Mouse (Mus musculus): ENCODE results near the gene Gm17660. TPM values are rescaled to one million over a fixed set of nuclear protein-coding genes. Genes with fewer than 3 reads are reported as not detected.

The Gm17660 gene
- total and polyA plus RNA-seq, 3 experiments = not detected

DNA sequence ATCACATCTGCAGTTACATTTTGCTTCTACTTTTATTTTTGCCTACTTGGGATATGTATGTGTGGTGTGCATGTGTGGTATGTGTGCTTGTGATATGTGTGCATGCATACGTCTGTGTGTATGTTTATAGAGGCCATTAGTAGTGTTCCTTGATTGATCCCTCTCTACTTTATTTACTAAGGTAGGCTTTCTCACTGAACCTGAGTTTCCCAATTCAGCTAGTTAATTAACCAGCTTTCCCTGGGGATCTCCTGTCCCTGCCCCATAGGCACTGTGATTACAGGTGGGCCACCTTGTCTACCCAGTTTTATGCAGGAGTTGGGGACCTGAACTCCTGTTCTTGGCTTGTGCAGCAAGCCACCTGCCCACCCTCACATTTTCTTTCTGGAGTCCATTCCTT, 40.7 kb downstream of the Gm17660 start:
- dilution Hi-C loops (cut with MboI; ENCODE audit: extremely low pct_ligation_motif_present, extremely low pct_unique_long_range_greater_than_20kb, low sequenced_read_pairs) (no loop called here), in situ Hi-C loops (cut with MboI; ENCODE audit: low pct_ligation_motif_present, low pct_unique_long_range_greater_than_20kb, low sequenced_read_pairs) (loop anchor here (5.0 kb wide), 1 partner anchor 39 kb away; no protein-coding TSS in a partner anchor)
- Histone ChIP-seq H3K4me1 (ENCODE audit: control insufficient read depth in 1 of 2, insufficient read depth in 2 of 2) (peaks cover 0 to 14% of the 10 kb centered on the region in 2 experiments; a peak in 2 of 4 replicates), H3K9ac (ENCODE audit: insufficient read depth, low read depth) (no peak overlapping the region), H3K27me3 (replicated peaks) (no peaks in the 10 kb centered on the region), H3K36me3 (replicated peaks in 1 of 2; ENCODE audit: control insufficient read depth in 1 of 2, insufficient read depth in 1 of 2, low read length in 1 of 2) (no peaks in the 10 kb centered on the region), H3K4me2 (ENCODE audit: insufficient read depth, low read depth, poor library complexity, severe bottlenecking) (no peak overlapping the region), H3K27ac (ENCODE audit: insufficient read depth, low read depth) (no peak overlapping the region), H3K4me3 (replicated peaks in 1 of 3; ENCODE audit: low read depth in 2 of 3, low read length in 2 of 3, poor library complexity in 1 of 3) (no peak overlapping the region), H3K79me2 (replicated peaks; ENCODE audit: control insufficient read depth, extremely low read depth, insufficient read depth, poor library complexity, severe bottlenecking) (no peaks in the 10 kb centered on the region), H3K9me3 (replicated peaks; ENCODE audit: low read length) (no peaks in the 10 kb centered on the region)
- TF ChIP-seq ZNF384 (IDR thresholded peaks at IDR 0.05; ENCODE audit: low read depth, low read length) (no peak), SIN3A (IDR thresholded peaks at IDR 0.05; ENCODE audit: low read length) (no peak), POLR2A (IDR thresholded peaks at IDR 0.05; ENCODE audit: low read depth, low read length) (no peak), RCOR1 (conservative IDR thresholded peaks at IDR 0.05; ENCODE audit: low read depth, low read length) (no peak), UBTF (IDR thresholded peaks at IDR 0.05; ENCODE audit: low read depth, low read length) (no peak), ZC3H11A (IDR thresholded peaks at IDR 0.05; ENCODE audit: low read depth, low read length) (no peak), RAD21 (IDR thresholded peaks at IDR 0.05; ENCODE audit: low read depth, low read length) (no peak), BHLHE40 (IDR thresholded peaks at IDR 0.05; ENCODE audit: low read depth, low read length) (no peak), MAX (IDR thresholded peaks at IDR 0.05; ENCODE audit: low read length) (no peak), ETS1 (conservative IDR thresholded peaks at IDR 0.05; ENCODE audit: low read depth, low read length) (no peak), HCFC1 (IDR thresholded peaks at IDR 0.05; ENCODE audit: low read depth, low read length) (no peak), ELF1 (IDR thresholded peaks at IDR 0.05; ENCODE audit: low read depth, low read length) (no peak), POLR2AphosphoS2 (IDR thresholded peaks at IDR 0.05; ENCODE audit: low read depth, low read length) (no peak), MXI1 (IDR thresholded peaks at IDR 0.05; ENCODE audit: low read depth, low read length) (no peak), NRF1 (IDR thresholded peaks at IDR 0.05; ENCODE audit: low read depth, low read length) (no peak), PAX5 (IDR thresholded peaks at IDR 0.05; ENCODE audit: low read length) (no peak), GABPA (IDR thresholded peaks at IDR 0.05; ENCODE audit: insufficient replicate concordance, low read depth, low read length) (no peak), SMC3 (IDR thresholded peaks at IDR 0.05; ENCODE audit: low read depth, low read length) (no peak), E2F4 (IDR thresholded peaks at IDR 0.05; ENCODE audit: insufficient replicate concordance, low read depth, low read length) (no peak)
- no peak for DNase-seq (ENCODE audit: extremely low read depth)

DNA sequence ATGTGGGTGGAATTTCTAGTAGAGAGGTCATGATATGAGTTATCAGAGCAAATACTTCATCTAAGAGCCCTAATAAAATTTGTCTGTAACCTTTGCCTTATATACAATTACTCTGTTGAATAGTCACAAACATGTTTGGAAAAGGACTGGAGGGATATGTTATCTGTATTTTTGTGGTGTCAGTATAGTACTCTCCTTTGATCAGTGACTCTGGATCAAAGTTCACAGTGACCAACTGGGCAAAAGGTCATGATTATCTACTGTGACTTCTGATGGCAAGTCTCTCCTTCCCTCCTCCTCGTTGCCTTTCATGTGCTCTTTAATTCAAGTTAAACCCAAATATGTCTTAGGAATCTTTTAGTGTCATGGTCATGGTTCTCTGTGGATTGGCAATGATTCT, 41.6 kb downstream of the Gm17660 start:
- Histone ChIP-seq H3K9me3 (replicated peaks; ENCODE audit: low read length) (no peaks in the 10 kb centered on the region), H3K9ac (ENCODE audit: insufficient read depth, low read depth) (no peak overlapping the region), H3K36me3 (replicated peaks in 1 of 2; ENCODE audit: control insufficient read depth in 1 of 2, insufficient read depth in 1 of 2, low read length in 1 of 2) (no peaks in the 10 kb centered on the region), H3K79me2 (replicated peaks; ENCODE audit: control insufficient read depth, extremely low read depth, insufficient read depth, poor library complexity, severe bottlenecking) (no peaks in the 10 kb centered on the region), H3K27ac (ENCODE audit: insufficient read depth, low read depth) (no peak overlapping the region), H3K4me1 (ENCODE audit: control insufficient read depth in 1 of 2, insufficient read depth in 2 of 2) (peaks cover 0 to 14% of the 10 kb centered on the region in 2 experiments; a peak in 2 of 4 replicates), H3K4me2 (ENCODE audit: insufficient read depth, low read depth, poor library complexity, severe bottlenecking) (no peak overlapping the region), H3K4me3 (replicated peaks in 1 of 3; ENCODE audit: low read depth in 2 of 3, low read length in 2 of 3, poor library complexity in 1 of 3) (no peak overlapping the region), H3K27me3 (replicated peaks) (no peaks in the 10 kb centered on the region)
- in situ Hi-C loops (cut with MboI; ENCODE audit: low pct_ligation_motif_present, low pct_unique_long_range_greater_than_20kb, low sequenced_read_pairs) (loop anchor here (5.0 kb wide), 1 partner anchor 39 kb away; no protein-coding TSS in a partner anchor), dilution Hi-C loops (cut with MboI; ENCODE audit: extremely low pct_ligation_motif_present, extremely low pct_unique_long_range_greater_than_20kb, low sequenced_read_pairs) (no loop called here)
- no peak for DNase-seq (ENCODE audit: extremely low read depth)
- TF ChIP-seq MAFK (IDR thresholded peaks at IDR 0.05; ENCODE audit: insufficient replicate concordance, low read length) (no peak), NRF1 (IDR thresholded peaks at IDR 0.05; ENCODE audit: low read depth, low read length) (no peak), SMC3 (IDR thresholded peaks at IDR 0.05; ENCODE audit: low read depth, low read length) (no peak), ZKSCAN1 (IDR thresholded peaks at IDR 0.05; ENCODE audit: borderline replicate concordance, low read depth, low read length) (no peak), CHD2 (IDR thresholded peaks at IDR 0.05; ENCODE audit: low read length) (no peak)

Data from CH12.LX (cell line).